Mouse (Mus musculus) midbrain, embryonic 13.5 days (tissue): ENCODE measurements around the gene Rspo4. TPM values are rescaled to one million over a fixed set of nuclear protein-coding genes. Genes with fewer than 3 reads are reported as not detected.
A peak's percentile ranks its signal among the peaks of the same experiment; 100 is the strongest.

Experiments
- ATAC-seq: fragments of 200-750 bp; cut with Nextera tagmentation; 2 replicates; pipeline ENCODE4 v1.8.0; 2017; ENCODE audit warnings: mild to moderate bottlenecking, moderate TSS enrichment, moderate library complexity
- H3K27ac ChIP-seq: fragments of 300-500 bp; sonication (generic); 2 replicates; pipeline ENCODE4 v1.5.1; 2015; ENCODE audit warnings: inconsistent platforms, mild to moderate bottlenecking, moderate library complexity
- H3K27me3 ChIP-seq: fragments of 300-500 bp; sonication (generic); 2 replicates; pipeline ENCODE4 v1.6.1; 2015; ENCODE audit warnings: mild to moderate bottlenecking, inconsistent platforms
- H3K36me3 ChIP-seq: fragments of 300-500 bp; sonication (generic); 2 replicates; pipeline ENCODE4 v1.6.1; 2015; ENCODE audit warnings: mild to moderate bottlenecking, inconsistent platforms
- H3K4me1 ChIP-seq: fragments of 300-500 bp; sonication (generic); replicated peaks from 2 replicates; pipeline ENCODE4 v1.6.1; 2015; ENCODE audit warnings: inconsistent platforms
- H3K4me2 ChIP-seq: fragments of 300-500 bp; sonication (generic); replicated peaks from 2 replicates; pipeline ENCODE4 v1.6.1; 2015; ENCODE audit warnings: moderate library complexity, mild to moderate bottlenecking, inconsistent platforms
- H3K4me3 ChIP-seq: fragments of 300-500 bp; sonication (generic); replicated peaks from 2 replicates; pipeline ENCODE4 v1.5.1; 2015; ENCODE audit warnings: mild to moderate bottlenecking, inconsistent platforms
- H3K9ac ChIP-seq: fragments of 300-500 bp; sonication (generic); replicated peaks from 2 replicates; pipeline ENCODE4 v1.6.1; 2015; ENCODE audit warnings: mild to moderate bottlenecking, inconsistent platforms
- H3K9me3 ChIP-seq: fragments of 300-500 bp; sonication (generic); 2 replicates; pipeline ENCODE4 v1.6.1; 2016; ENCODE audit warnings: mild to moderate bottlenecking, inconsistent platforms
- WGBS: fragments of 180-500 bp; shearing (Covaris S2); methylation state at CpG from one replicate; pipeline ENCODE4 v1.1.7; 2015; 5-methylcytosine and 5-hydroxymethylcytosine counted together
- polyA plus RNA-seq: library from polyadenylated mRNA; unstranded; fragments of >200 nt; fragmentation: Nextera tagmentation; extraction: Ambion mirVana; gene quantifications from 2 replicates; pipeline ENCODE4 v1.2.1, GENCODE M21; 2015

Rspo4 gene
- 0.07 and 0.08 TPM in 2 replicates for polyA plus RNA-seq

DNA sequence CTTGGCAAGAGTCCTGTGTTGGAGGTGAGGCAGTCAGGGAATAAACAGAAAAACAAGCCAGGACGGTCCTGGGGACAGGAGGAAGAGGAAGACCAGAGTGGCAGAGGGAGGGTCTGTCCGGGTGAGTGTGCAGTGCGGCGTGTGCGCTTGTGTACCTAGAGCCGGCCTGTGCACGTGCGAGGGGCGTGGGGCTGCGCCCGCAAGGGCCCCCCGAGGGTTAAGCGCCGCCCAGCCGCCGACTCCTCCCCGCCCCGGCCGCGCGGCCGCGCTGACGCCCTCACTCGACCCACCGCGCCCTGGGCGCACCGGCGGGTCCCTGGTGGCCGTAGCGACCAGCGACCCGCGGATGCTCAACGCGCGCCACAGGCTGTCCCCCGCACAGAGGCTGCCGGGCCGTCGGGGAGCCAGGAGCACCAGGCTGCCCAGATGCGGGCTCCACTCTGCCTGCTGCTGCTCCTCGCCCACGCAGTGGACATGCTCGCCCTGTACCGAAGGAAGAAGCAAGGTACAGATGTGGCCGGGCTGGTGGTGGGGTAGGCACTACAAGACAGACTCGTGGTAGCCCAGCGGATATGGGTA is at the start of gene Rspo4:
Gene Rspo4, plus strand, starts transcription at position 280 of the 579 bp plus-strand sequence.
- Histone ChIP-seq H3K27me3 (peaks cover 43% of the 10 kb centered on the region), H3K4me3 (peak within 1 kb of the TSS; percentile 36), H3K27ac (no peak within 1 kb of the TSS), H3K9ac (no peak within 1 kb of the TSS; the same call in 1 of the 2 replicates), H3K36me3 (no peaks in the 10 kb centered on the region), H3K9me3 (no peaks in the 10 kb centered on the region), H3K4me2 (peak within 1 kb of the TSS; percentile 64), H3K4me1 (peaks cover 8% of the 10 kb centered on the region; the same call in 1 of the 2 replicates)
- under 1% methylated on average over 50 of the region's 50 CpGs for WGBS
- ATAC-seq = peak; percentile 73; the same call in 1 of the 2 replicates

DNA sequence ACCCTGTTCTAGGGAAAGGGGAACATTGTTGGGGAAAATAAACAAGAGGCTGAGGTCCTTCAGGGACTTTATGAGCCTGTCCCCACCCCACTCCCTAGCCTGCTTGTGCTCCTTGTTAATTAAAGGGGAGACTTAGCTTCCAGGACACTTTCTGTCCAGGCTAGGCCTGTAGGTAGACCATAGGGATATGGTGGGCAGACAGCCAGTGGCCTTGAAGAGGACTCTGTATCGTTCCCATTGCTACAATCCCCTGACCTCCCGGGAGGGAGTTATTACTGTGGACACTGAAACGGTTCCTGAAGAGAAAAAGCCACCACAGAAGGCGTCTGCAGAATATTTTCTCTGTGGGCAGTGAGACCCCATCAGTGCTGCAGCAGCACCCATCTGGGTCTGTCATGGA is 27.1 kb upstream of the Rspo4 start:
- Histone ChIP-seq H3K4me2 (no peak overlapping the region), H3K27ac (no peak overlapping the region), H3K9ac (no peak overlapping the region), H3K27me3 (no peaks in the 10 kb centered on the region), H3K4me3 (no peak overlapping the region), H3K9me3 (no peaks in the 10 kb centered on the region), H3K36me3 (no peaks in the 10 kb centered on the region), H3K4me1 (no peaks in the 10 kb centered on the region)
- WGBS = 77% methylated on average over 4 of the region's 4 CpGs
- no peak for ATAC-seq

DNA sequence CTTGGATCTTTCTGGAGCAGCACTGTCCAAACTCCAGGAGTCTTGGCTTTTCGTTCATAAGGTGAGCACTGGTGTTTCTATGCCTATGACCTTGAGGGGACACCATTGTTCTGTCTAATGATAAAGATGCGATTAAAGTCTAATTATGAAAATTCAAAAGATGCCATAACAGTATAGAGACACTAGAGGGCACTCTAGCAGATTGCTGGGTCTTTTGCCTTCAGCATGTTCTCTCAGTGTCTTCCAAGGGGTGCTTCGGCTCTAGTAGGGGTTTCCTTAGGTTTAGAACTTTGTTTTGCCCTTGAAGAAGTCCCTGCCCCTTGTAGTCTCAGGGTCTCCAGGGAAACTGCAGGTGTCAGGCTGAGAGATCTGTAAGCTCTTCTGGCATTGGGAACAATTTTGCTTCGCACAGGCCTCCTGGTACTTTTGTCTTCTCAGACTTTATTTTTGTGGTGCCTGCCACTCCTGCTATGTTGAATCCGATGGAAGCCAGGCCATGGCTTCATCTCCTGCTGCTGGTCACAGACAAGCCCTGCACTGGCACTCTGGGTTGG is 19.6 kb downstream of the Rspo4 start:
- 0 out of 2 replicates have a peak, but pooled peaks have one; percentile 43 for ATAC-seq

DNA sequence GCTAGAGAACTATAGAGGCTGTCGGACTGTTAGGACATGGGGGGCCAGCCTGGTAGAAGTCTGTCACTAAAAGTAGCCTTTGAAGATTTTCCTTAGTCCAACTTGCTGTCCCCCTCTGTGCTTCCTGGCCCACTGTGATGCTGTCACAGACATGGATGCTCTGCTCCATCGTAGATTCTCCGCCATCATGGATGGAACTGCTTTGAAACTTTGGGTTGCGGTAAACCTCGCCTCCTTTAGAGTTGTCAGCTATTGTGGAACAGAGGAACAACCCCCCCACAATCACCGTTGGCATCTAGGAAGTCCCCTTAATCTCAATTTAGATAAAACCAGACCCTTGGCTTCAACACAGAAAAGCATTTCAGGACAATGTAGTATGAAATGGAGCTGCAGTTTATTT is 22.2 kb downstream of the Rspo4 start:
- no peaks in the 10 kb centered on the region for H3K4me1 ChIP-seq
- no peak overlapping the region for H3K4me3 ChIP-seq
- no peaks in the 10 kb centered on the region for H3K27me3 ChIP-seq
- H3K4me2 ChIP-seq = no peak overlapping the region
- no peaks in the 10 kb centered on the region for H3K36me3 ChIP-seq
- H3K9me3 ChIP-seq = no peaks in the 10 kb centered on the region
- no peak overlapping the region for H3K27ac ChIP-seq
- ATAC-seq = no peak
- WGBS = 91% methylated on average over 6 of the region's 6 CpGs
- no peak overlapping the region for H3K9ac ChIP-seq

More for the DNA sequence above, 19.6 kb downstream of the Rspo4 start:
- 48% methylated on average over 5 of the region's 5 CpGs for WGBS
- Histone ChIP-seq H3K36me3 (no peaks in the 10 kb centered on the region), H3K4me1 (no peaks in the 10 kb centered on the region), H3K9ac (no peak overlapping the region), H3K9me3 (no peaks in the 10 kb centered on the region), H3K27me3 (no peaks in the 10 kb centered on the region), H3K4me2 (no peak overlapping the region), H3K4me3 (no peak overlapping the region), H3K27ac (no peak overlapping the region)

DNA sequence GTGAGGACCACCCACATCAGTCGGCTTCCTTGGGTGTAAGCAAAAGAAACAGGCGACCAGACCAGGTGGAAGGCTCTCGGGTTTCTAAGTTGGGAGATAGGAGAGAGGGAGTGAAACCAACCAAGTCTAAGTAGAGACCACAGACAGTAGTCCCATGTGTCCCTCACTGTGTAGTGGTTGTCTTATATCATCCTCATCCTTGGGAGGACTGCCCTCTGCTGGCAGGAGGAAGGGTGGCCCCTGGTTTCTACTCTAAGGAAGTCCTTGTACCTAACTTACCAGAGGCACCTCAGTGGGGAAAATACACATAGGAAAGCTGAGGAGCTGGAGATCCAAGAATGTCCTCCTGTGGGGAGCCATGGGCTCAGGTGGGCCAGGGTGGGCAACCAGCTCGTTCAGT is 23.8 kb downstream of the Rspo4 start:
- Histone ChIP-seq H3K36me3 (no peaks in the 10 kb centered on the region), H3K27me3 (no peaks in the 10 kb centered on the region), H3K27ac (no peak overlapping the region), H3K9ac (no peak overlapping the region), H3K4me2 (no peak overlapping the region), H3K9me3 (no peaks in the 10 kb centered on the region), H3K4me1 (no peaks in the 10 kb centered on the region), H3K4me3 (no peak overlapping the region)
- 51% methylated on average over 4 of the region's 4 CpGs for WGBS
- peak; percentile 53 for ATAC-seq

DNA sequence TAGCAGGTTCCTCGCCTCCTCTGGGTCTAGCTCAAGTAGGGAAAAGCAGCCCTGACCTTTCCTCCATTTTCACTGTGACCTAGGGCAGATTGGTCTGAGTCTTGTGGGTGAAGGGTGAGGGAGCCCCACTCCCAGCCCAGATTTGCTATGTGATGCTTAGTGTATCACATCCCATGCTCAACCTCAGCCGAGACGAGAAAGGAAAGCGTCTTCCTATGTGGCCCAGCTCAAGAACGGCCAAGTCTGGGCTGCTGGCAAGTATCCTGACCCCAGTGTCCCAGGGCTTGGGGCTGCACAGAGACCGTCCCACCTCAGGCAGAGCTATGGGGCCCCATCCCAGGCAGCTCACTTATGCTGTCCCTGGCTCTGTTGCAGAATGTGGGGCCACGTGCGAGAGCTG is 25.5 kb downstream of the Rspo4 start:
- Histone ChIP-seq H3K4me2 (no peak overlapping the region), H3K9me3 (no peaks in the 10 kb centered on the region), H3K36me3 (no peaks in the 10 kb centered on the region), H3K27ac (no peak overlapping the region), H3K4me3 (no peak overlapping the region), H3K9ac (no peak overlapping the region), H3K27me3 (no peaks in the 10 kb centered on the region), H3K4me1 (no peaks in the 10 kb centered on the region)
- no peak for ATAC-seq
- 92% methylated on average over 8 of the region's 8 CpGs for WGBS

DNA sequence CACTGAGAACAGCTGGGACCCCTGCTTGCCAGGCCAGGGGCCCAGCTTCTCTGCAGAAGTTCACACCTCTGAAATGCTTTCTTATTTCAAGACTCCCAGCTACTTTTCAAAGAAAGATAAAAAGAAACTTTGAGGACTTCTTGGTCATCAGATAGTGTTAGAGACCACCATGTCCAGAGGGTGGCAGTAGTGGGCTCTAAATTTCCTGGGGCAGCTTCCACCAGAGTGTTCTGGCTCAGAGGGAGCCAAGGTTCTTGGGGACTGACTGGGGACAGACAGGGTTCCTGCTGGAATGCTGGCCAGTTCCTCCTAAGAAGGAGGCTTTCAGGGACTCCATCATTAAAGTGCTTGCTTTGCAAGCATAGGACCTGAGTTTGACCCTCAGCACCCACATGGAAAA is 31.8 kb downstream of the Rspo4 start:
- Histone ChIP-seq H3K4me3 (no peak overlapping the region), H3K27ac (no peak overlapping the region), H3K4me1 (0 out of 2 replicates have a peak, but pooled peaks cover 2% of the 10 kb centered on the region), H3K36me3 (no peaks in the 10 kb centered on the region), H3K9ac (no peak overlapping the region), H3K27me3 (0 out of 2 replicates have a peak, but pooled peaks cover 3% of the 10 kb centered on the region), H3K4me2 (no peak overlapping the region), H3K9me3 (no peaks in the 10 kb centered on the region)
- ATAC-seq = no peak

DNA sequence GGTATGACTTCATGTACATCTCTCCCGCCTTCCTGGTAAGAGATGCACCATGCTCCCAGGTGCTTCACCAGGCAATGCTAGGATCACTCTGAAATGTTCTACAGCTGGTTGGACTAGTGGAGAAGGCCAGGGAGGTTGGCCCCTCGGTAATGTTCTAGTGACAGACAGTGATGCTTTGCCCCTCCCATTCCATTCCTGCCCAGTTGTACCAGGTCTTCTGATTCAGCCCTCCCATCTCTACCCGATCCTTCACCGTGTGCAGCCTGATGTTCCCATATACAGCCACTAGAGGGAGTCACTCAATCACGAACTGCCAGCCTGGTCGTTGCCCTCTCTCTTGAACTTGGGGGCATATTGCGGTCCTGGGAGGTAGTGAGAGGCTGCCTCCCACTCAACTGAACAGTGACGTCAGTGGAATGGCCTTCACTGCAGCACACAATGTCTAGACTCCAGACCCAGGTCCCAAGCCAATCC is 33.3 kb downstream of the Rspo4 start:
- Histone ChIP-seq H3K9ac (no peak overlapping the region), H3K4me1 (0 out of 2 replicates have a peak, but pooled peaks cover 2% of the 10 kb centered on the region), H3K4me2 (no peak overlapping the region), H3K36me3 (no peaks in the 10 kb centered on the region), H3K9me3 (no peaks in the 10 kb centered on the region), H3K27me3 (0 out of 2 replicates have a peak, but pooled peaks cover 3% of the 10 kb centered on the region), H3K4me3 (no peak overlapping the region), H3K27ac (no peak overlapping the region)
- WGBS = 14% methylated on average over 8 of the region's 8 CpGs
- peak; percentile 76 for ATAC-seq

DNA sequence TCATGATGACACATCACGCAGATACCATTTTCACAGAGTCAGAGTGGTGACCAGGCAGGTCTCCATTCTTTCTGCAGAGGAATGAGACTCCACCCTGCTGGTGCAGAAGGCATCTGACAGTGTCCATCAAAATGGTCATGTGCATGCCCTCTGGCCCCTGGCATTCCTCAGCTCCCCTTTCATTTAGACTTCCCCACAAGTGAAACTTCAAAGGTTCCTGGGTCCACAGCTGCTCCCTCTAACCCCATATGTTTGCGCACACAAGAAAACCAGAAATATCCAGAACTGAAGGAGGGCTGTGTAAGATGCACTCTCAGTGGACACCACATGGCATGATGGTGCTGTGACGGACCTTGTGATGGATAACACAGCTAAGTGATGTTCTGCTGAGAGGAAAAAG is 35.9 kb downstream of the Rspo4 start:
- no peak for ATAC-seq
- no peaks in the 10 kb centered on the region for H3K36me3 ChIP-seq
- no peak overlapping the region for H3K4me3 ChIP-seq
- WGBS = 75% methylated on average over 3 of the region's 3 CpGs
- H3K9me3 ChIP-seq = no peaks in the 10 kb centered on the region
- no peak overlapping the region for H3K9ac ChIP-seq
- H3K27ac ChIP-seq = no peak overlapping the region
- 0 out of 2 replicates have a peak, but pooled peaks cover 3% of the 10 kb centered on the region for H3K27me3 ChIP-seq
- H3K4me1 ChIP-seq = 0 out of 2 replicates have a peak, but pooled peaks cover 2% of the 10 kb centered on the region
- H3K4me2 ChIP-seq = no peak overlapping the region

DNA sequence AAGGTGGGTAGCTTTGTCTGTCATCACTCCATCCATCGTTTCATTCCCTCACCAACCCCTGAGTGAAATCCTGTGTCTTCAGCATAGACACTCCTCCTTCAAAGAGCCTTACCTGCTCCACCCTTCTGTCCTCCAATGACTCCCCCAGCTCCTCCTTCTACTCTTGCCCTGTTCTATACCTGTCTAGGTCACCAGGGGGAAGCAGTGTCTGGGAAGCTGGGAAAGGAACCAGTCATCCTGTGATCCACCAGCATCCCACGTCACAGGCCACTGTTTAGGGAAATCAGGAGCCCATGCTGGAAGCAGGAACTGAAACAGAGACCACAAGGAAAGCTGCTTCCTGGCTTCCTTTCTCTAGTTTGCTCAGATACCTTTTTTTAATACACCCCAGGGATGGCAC is 37.0 kb downstream of the Rspo4 start:
- no peak overlapping the region for H3K27ac ChIP-seq
- no peaks in the 10 kb centered on the region for H3K9me3 ChIP-seq
- no peaks in the 10 kb centered on the region for H3K27me3 ChIP-seq
- no peak for ATAC-seq
- no peak overlapping the region for H3K9ac ChIP-seq
- no peak overlapping the region for H3K4me2 ChIP-seq
- H3K4me1 ChIP-seq = 0 out of 2 replicates have a peak, but pooled peaks cover 2% of the 10 kb centered on the region
- 69% methylated on average over 2 of the region's 2 CpGs for WGBS
- no peaks in the 10 kb centered on the region for H3K36me3 ChIP-seq
- H3K4me3 ChIP-seq = no peak overlapping the region

DNA sequence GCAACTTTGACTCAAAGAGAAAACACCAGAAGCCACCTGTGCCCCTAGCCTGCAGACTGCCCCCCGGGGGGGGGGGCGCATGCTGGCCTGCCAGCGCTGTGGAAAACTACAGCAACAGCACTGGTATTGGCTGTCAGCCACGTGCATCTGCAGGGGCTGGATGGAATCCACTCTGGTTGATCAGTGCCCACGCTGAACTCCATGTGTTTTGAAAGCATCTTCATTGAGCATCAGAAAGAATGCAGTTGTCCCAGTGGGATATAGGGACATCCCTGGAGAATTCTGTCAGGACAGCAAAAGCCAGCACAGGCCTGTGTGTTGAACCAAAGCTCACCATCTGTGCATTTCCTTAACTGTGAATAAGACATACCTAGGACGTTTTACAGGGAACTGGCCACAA is 48.3 kb downstream of the Rspo4 start:
- WGBS = 58% methylated on average over 6 of the region's 6 CpGs
- Histone ChIP-seq H3K36me3 (no peaks in the 10 kb centered on the region), H3K4me2 (no peak overlapping the region), H3K27ac (no peak overlapping the region), H3K9ac (no peak overlapping the region), H3K4me3 (no peak overlapping the region), H3K27me3 (no peaks in the 10 kb centered on the region), H3K9me3 (no peaks in the 10 kb centered on the region), H3K4me1 (peaks cover 6% of the 10 kb centered on the region)
- no peak for ATAC-seq

DNA sequence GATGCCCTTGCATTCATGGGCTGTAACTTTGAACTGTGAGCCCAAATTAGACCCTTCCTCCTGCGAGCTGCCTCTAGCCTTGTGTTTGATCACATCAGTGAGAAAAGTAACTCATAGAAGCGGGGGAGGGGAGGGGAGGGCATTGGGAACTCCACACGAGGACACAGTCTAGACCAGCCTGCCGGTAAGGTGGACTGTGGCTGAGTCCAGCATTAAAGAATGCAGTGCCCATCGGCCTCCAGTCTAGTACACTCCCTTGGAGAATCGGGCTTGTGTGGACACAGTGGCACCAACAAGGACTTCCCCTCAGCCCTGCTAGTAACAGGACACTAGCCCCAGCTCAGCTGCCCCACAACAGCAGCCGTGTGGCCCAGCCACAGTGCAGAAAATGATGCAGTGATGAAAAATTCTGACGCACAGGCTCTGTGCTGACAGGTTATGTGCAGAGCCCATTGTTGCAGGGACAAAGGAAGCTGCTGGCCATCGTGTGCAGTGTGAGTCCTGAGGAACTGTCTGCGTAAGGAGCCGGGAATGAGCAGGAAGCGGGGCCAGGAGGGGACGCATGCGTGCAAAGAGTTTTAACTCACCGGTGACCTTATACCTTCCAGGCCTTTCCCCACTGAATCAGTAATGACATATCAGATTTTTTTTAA is 50.5 kb downstream of the Rspo4 start:
- Histone ChIP-seq H3K9ac (no peak overlapping the region), H3K27me3 (no peaks in the 10 kb centered on the region), H3K4me3 (no peak overlapping the region), H3K4me2 (no peak overlapping the region), H3K4me1 (peaks cover 6% of the 10 kb centered on the region), H3K27ac (no peak overlapping the region), H3K36me3 (no peaks in the 10 kb centered on the region), H3K9me3 (no peaks in the 10 kb centered on the region)
- peak; percentile 59; the same call in 1 of the 2 replicates for ATAC-seq
- WGBS = 44% methylated on average over 15 of the region's 15 CpGs
